Mouse (Mus musculus): ENCODE measurements around the gene Bcl2. TPM values are rescaled to one million over a fixed set of nuclear protein-coding genes. Genes with fewer than 3 reads are reported as not detected.

The Bcl2 gene
- polyA plus RNA-seq, 1 experiment from 2014 or later: 20.9 TPM

DNA sequence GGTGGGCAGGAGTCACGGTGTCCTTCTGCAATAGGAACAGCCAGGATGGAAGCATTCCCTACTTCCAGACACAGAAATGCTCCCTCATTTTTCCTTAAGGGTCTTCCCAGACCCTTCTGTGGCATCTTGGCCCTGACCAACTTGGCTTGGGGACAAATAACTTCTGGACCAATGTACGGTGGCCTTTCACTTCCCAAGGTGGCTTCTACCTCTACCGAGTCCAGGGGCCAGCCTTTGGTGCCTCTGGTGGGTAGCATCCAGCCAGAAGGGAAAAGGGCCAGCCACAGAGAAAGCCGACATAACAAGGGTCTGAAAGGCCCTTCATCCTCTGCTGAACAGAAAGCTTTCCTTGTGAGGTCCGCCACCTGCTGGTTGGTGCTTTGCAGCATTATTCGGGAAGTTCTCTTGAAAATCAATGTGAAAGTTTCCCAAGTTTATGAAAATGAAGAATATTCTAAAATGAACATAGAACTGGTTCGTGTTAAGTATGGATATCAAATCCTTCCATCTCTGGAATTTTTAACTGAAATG, 3.1 kb upstream of the Bcl2 start:
- no peak overlapping the region for H3K4me3 ChIP-seq (ENCODE audit: low read length)
- H3K9ac ChIP-seq (ENCODE audit: low read depth, low read length): 0 out of 2 replicates have a peak overlapping the region, but pooled peaks have one; percentile 12
- WGBS: 30% methylated on average over 7 of the region's 7 CpGs
- no peaks in the 10 kb centered on the region for H3K9me3 ChIP-seq (ENCODE audit: control insufficient read depth, low read length)
- H3K27ac ChIP-seq (ENCODE audit: low read depth, low read length): no peak overlapping the region
- H3K36me3 ChIP-seq (ENCODE audit: control insufficient read depth, insufficient read depth, low read length): no peaks in the 10 kb centered on the region
- H3K27me3 ChIP-seq (ENCODE audit: control insufficient read depth, insufficient read depth, low read length): no peaks in the 10 kb centered on the region
- peaks cover 4% of the 10 kb centered on the region; the same call in 1 of the 2 replicates for H3K4me1 ChIP-seq (ENCODE audit: control insufficient read depth, insufficient read depth, low read length)
- H3K4me2 ChIP-seq (replicated peaks; ENCODE audit: low read depth, low read length): no peak overlapping the region
- ATAC-seq (ENCODE audit: low FRiP score, low TSS enrichment): no peak

- no peaks in the 10 kb centered on the region for H3K36me3 ChIP-seq (ENCODE audit: control insufficient read depth, insufficient read depth, low read length)
- no peak for ATAC-seq (ENCODE audit: low FRiP score, low TSS enrichment)
- no peak overlapping the region for H3K9ac ChIP-seq (ENCODE audit: low read depth, low read length)
- H3K4me3 ChIP-seq (ENCODE audit: low read length): no peak overlapping the region
- WGBS: 91% methylated on average over 3 of the region's 3 CpGs
- H3K27ac ChIP-seq (ENCODE audit: low read depth, low read length): no peak overlapping the region
- no peaks in the 10 kb centered on the region for H3K9me3 ChIP-seq (ENCODE audit: control insufficient read depth, low read length)
- H3K4me2 ChIP-seq (replicated peaks; ENCODE audit: low read depth, low read length): no peak overlapping the region
- no peaks in the 10 kb centered on the region for H3K27me3 ChIP-seq (ENCODE audit: control insufficient read depth, insufficient read depth, low read length)
- peaks cover 10% of the 10 kb centered on the region; the same call in 1 of the 2 replicates for H3K4me1 ChIP-seq (ENCODE audit: control insufficient read depth, insufficient read depth, low read length)
Measured at GRCm38 (mm10) chr1:106716141-106716540, 2.1 kb upstream of the Bcl2 start.

DNA sequence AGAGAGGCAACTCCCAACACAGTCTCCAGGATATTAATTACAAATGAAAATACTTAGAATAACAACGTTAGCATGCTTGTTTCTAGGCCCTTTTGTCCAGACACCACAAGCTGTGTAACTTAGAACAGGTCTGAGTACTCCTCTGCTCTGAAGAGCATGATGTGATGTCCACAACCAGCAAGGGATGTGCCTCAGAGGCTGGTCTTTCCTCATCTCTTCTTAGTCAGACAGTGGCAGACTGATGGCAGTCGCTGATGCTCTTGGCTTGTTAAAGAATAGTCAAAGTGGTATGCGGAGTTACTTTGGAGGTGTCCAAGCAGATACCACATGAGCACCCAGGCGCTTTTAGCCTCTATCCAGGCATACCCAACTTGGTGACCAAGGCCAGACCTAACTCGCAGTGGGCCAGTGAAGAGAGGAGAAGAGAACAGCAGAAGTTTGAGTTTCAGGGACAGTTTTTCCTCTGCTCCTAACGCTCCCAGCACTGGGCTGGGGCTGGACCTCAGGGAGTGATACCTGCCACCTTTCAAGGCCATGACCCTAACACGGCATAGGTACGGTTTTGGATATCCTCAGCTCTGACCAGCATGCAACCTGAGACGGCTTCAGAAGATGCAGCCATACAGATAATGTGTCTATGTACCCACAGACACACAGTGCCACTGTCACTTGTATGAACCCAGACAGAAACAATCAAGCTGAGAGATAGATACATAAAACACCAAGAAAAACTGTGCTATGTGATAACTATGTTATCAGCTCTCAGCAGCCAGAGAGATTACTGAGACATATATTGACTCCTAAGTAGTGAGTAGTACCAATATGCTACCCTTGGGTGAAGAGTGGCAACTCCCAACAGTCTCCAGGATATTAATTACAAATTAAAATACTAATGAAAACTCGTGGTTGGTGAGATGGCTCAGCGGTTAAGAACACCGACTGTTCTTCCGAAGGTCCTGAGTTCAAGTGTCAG, 1.3 kb upstream of the Bcl2 start:
- Histone ChIP-seq H3K9ac (ENCODE audit: low read depth, low read length) (no peak overlapping the region; the same call in 1 of the 2 replicates), H3K9me3 (ENCODE audit: control insufficient read depth, low read length) (no peaks in the 10 kb centered on the region), H3K27me3 (ENCODE audit: control insufficient read depth, insufficient read depth, low read length) (no peaks in the 10 kb centered on the region), H3K36me3 (ENCODE audit: control insufficient read depth, insufficient read depth, low read length) (no peaks in the 10 kb centered on the region), H3K4me2 (replicated peaks; ENCODE audit: low read depth, low read length) (peak overlapping the region; percentile 75; the same call in 1 of the 2 replicates), H3K27ac (ENCODE audit: low read depth, low read length) (0 out of 2 replicates have a peak overlapping the region, but pooled peaks have one; percentile 24), H3K4me1 (ENCODE audit: control insufficient read depth, insufficient read depth, low read length) (peaks cover 10% of the 10 kb centered on the region; the same call in 1 of the 2 replicates), H3K4me3 (ENCODE audit: low read length) (no peak overlapping the region)
- 70% methylated on average over 13 of the region's 13 CpGs for WGBS
- no peak for ATAC-seq (ENCODE audit: low FRiP score, low TSS enrichment)

GRCm38 (mm10) chr1:106714530-106714981, 482 bp upstream of the Bcl2 start:
- peaks cover 10% of the 10 kb centered on the region; the same call in 1 of the 2 replicates for H3K4me1 ChIP-seq (ENCODE audit: control insufficient read depth, insufficient read depth, low read length)
- H3K9me3 ChIP-seq (ENCODE audit: control insufficient read depth, low read length): no peaks in the 10 kb centered on the region
- H3K27ac ChIP-seq (ENCODE audit: low read depth, low read length): peak overlapping the region; percentile 93; the same call in 1 of the 2 replicates
- peak overlapping the region; percentile 59 for H3K4me3 ChIP-seq (ENCODE audit: low read length)
- peak overlapping the region; percentile 89 for H3K9ac ChIP-seq (ENCODE audit: low read depth, low read length)
- H3K36me3 ChIP-seq (ENCODE audit: control insufficient read depth, insufficient read depth, low read length): no peaks in the 10 kb centered on the region
- ATAC-seq (ENCODE audit: low FRiP score, low TSS enrichment): peak; percentile 77
- no peaks in the 10 kb centered on the region for H3K27me3 ChIP-seq (ENCODE audit: control insufficient read depth, insufficient read depth, low read length)
- peak overlapping the region; percentile 75 for H3K4me2 ChIP-seq (replicated peaks; ENCODE audit: low read depth, low read length)
- WGBS: 3% methylated on average over 21 of the region's 21 CpGs

GRCm38 (mm10) chr1:106712330-106712729, 1.7 kb downstream of the Bcl2 start:
- Histone ChIP-seq H3K4me1 (ENCODE audit: control insufficient read depth, insufficient read depth, low read length) (peaks cover 13% of the 10 kb centered on the region; the same call in 1 of the 2 replicates), H3K9ac (ENCODE audit: low read depth, low read length) (peak overlapping the region; percentile 89; the same call in 1 of the 2 replicates)
- ATAC-seq (ENCODE audit: low FRiP score, low TSS enrichment): 0 out of 2 replicates have a peak, but pooled peaks have one; percentile 1

DNA sequence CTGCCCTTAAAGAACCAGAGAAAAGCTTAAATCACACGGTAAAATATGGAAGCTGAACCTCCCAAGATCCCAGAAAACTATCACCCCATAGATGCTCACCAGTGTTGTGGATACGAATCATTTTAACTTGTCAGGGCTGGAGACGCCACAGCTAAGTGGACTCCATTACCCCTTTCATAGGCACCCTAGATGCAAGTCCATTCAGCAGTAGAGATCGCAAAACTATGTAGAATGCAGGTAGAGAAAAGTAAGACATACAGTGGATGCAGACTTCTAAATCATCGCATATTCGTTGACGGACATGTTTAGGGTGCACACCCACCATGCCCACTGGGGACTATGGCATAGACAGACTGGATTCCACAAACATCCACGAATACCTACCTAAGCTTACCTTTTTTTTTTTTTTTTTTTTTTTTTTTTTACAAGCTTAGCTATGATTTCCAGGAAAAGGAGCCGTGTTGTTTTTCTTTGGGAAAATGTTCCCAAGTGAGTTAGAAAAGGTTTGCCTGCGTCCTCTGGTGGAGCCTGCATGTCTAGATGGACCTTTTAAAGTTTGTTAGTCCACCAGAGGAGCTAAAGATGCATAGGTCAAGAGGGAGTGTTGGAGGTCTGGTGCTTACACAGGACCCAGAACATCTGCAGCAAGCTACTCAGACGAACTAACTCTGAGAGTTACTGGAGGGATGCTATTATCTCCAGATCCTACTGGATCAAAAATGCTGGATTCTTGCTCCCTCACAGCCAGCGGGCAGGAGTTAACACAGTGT, 2.5 kb downstream of the Bcl2 start:
- Histone ChIP-seq H3K36me3 (ENCODE audit: control insufficient read depth, insufficient read depth, low read length) (no peaks in the 10 kb centered on the region), H3K27ac (ENCODE audit: low read depth, low read length) (no peak overlapping the region), H3K27me3 (ENCODE audit: control insufficient read depth, insufficient read depth, low read length) (no peaks in the 10 kb centered on the region), H3K4me3 (ENCODE audit: low read length) (peak overlapping the region; percentile 59), H3K9me3 (ENCODE audit: control insufficient read depth, low read length) (no peaks in the 10 kb centered on the region), H3K4me1 (ENCODE audit: control insufficient read depth, insufficient read depth, low read length) (peaks cover 13% of the 10 kb centered on the region; the same call in 1 of the 2 replicates), H3K4me2 (replicated peaks; ENCODE audit: low read depth, low read length) (peak overlapping the region; percentile 75), H3K9ac (ENCODE audit: low read depth, low read length) (peak overlapping the region; percentile 89; the same call in 1 of the 2 replicates)
- no peak for ATAC-seq (ENCODE audit: low FRiP score, low TSS enrichment)
- WGBS: 34% methylated on average over 12 of the region's 12 CpGs

More at GRCm38 (mm10) chr1:106712330-106712729, 1.7 kb downstream of the Bcl2 start:
- peak overlapping the region; percentile 59 for H3K4me3 ChIP-seq (ENCODE audit: low read length)
- 3% methylated on average over 20 of the region's 22 CpGs for WGBS
- no peaks in the 10 kb centered on the region for H3K9me3 ChIP-seq (ENCODE audit: control insufficient read depth, low read length)
- no peaks in the 10 kb centered on the region for H3K27me3 ChIP-seq (ENCODE audit: control insufficient read depth, insufficient read depth, low read length)
- H3K27ac ChIP-seq (ENCODE audit: low read depth, low read length): no peak overlapping the region
- H3K36me3 ChIP-seq (ENCODE audit: control insufficient read depth, insufficient read depth, low read length): no peaks in the 10 kb centered on the region
- peak overlapping the region; percentile 75 for H3K4me2 ChIP-seq (replicated peaks; ENCODE audit: low read depth, low read length)

DNA sequence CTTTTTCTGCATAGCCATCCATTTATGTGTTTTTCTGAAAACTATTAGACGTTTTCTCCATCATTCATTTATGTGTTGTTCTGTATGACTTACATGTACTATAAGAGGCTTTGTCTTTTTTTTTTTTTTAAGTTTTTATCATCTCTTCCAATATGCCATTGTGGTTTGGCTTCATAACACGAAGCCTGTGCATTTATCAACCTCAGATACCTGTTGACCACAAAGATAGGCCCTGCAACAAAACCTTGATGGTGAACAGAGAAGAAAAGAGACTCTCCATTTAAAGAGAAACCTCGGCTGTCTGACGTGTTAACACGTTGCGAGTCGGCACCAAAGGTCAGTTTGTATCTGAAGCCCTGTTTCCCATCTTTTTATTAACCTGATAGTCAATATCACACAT, 3.9 kb downstream of the Bcl2 start:
- Histone ChIP-seq H3K4me2 (replicated peaks; ENCODE audit: low read depth, low read length) (peak overlapping the region; percentile 28; the same call in 1 of the 2 replicates), H3K27ac (ENCODE audit: low read depth, low read length) (no peak overlapping the region), H3K27me3 (ENCODE audit: control insufficient read depth, insufficient read depth, low read length) (no peaks in the 10 kb centered on the region), H3K4me3 (ENCODE audit: low read length) (peak overlapping the region; percentile 12; the same call in 1 of the 2 replicates), H3K9me3 (ENCODE audit: control insufficient read depth, low read length) (no peaks in the 10 kb centered on the region), H3K36me3 (ENCODE audit: control insufficient read depth, insufficient read depth, low read length) (no peaks in the 10 kb centered on the region), H3K9ac (ENCODE audit: low read depth, low read length) (no peak overlapping the region), H3K4me1 (ENCODE audit: control insufficient read depth, insufficient read depth, low read length) (peaks cover 13% of the 10 kb centered on the region; the same call in 1 of the 2 replicates)
- ATAC-seq (ENCODE audit: low FRiP score, low TSS enrichment): no peak
- WGBS: 62% methylated on average over 7 of the region's 7 CpGs

- peaks cover 10% of the 10 kb centered on the region; the same call in 1 of the 2 replicates for H3K4me1 ChIP-seq (ENCODE audit: control insufficient read depth, insufficient read depth, low read length)
- ATAC-seq (ENCODE audit: low FRiP score, low TSS enrichment): no peak
- H3K36me3 ChIP-seq (ENCODE audit: control insufficient read depth, insufficient read depth, low read length): no peaks in the 10 kb centered on the region
- H3K4me2 ChIP-seq (replicated peaks; ENCODE audit: low read depth, low read length): no peak overlapping the region
- WGBS: 72% methylated on average over 6 of the region's 6 CpGs
- H3K4me3 ChIP-seq (ENCODE audit: low read length): no peak overlapping the region
- H3K9ac ChIP-seq (ENCODE audit: low read depth, low read length): no peak overlapping the region
- no peak overlapping the region for H3K27ac ChIP-seq (ENCODE audit: low read depth, low read length)
- no peaks in the 10 kb centered on the region for H3K27me3 ChIP-seq (ENCODE audit: control insufficient read depth, insufficient read depth, low read length)
- H3K9me3 ChIP-seq (ENCODE audit: control insufficient read depth, low read length): no peaks in the 10 kb centered on the region
Measured at GRCm38 (mm10) chr1:106707036-106707880, 6.8 kb downstream of the Bcl2 start.
